Mouse (Mus musculus): ENCODE measurements around the gene Smim9. TPM values are rescaled to one million over a fixed set of nuclear protein-coding genes. Genes with fewer than 3 reads are reported as not detected.
"Not testable (repeated sequence)": the region's sequence is repeated elsewhere in the genome, so short reads cannot be mapped to it uniquely, and the experiment has no call there.

Gene Smim9
- not detected in 2 replicates for polyA plus RNA-seq (2015; fragmentation: Nextera tagmentation; extraction: Ambion mirVana)

DNA sequence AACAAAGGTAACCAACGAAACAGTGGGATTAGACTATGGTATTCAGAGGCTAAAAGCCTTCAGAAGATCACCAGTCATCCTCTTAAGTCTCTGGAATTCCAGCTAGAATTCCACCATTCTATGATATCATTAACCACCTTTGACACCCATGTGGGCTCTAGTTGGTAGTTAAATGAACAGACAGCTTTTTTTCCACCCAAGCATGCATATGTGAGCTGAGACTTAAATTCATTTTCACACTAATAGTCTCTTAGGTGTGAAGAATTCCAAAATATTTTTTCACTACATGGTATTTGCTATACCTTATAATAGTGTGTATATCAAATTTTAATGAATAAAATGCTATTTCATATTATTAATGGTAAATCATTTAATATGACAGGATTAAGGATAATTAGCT is at the start of gene Smim9:
Smim9 (minus strand) TSS at position 101 of the 400 bp plus-strand sequence.
- Histone ChIP-seq H3K9ac (no peak within 1 kb of the TSS), H3K9me3 (replicated peaks) (no peaks in the 10 kb centered on the region), H3K4me2 (no peak within 1 kb of the TSS), H3K36me3 (no peaks in the 10 kb centered on the region), H3K4me1 (replicated peaks) (no peaks in the 10 kb centered on the region), H3K27me3 (no peaks in the 10 kb centered on the region), H3K27ac (no peak within 1 kb of the TSS), H3K4me3 (replicated peaks) (no peak within 1 kb of the TSS)
- DNase-seq, result no peak
- ATAC-seq (ENCODE audit: low read depth), result no peak
- WGBS (ENCODE audit: insufficient replicate concordance), result 27% methylated on average over 1 of the region's 1 CpGs

DNA sequence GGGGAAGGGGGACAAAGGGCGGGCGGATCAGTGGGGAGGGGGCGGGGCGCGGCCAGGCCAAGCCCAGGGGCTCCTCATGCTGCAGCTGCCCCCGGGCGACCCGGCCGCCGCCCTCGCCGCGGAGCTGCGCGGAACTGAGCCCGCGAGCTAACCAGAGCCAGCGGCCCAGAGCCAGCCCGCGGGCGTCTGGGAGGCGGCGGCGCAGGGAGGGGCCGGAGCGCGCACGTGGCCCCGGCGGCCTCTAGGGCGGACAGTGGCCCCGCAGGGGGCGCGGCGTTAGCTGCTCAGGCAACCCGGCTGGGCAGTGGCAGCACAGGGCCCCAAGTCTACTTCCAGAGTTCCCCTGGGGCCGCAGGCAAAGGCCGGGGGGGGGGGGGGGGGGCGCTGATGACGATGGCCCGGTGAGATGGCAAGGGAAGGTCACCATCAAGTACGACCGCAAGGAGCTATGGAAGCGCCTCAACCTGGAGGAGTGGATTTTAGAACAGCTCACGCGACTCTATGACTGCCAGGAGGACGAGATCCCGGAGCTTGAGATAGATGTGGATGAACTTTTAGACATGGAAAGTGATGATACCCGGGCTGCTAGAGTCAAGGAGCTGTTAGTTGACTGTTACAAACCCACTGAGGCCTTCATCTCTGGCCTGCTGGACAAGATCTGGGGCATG is 7.9 kb downstream of the Smim9 start:
- no peaks in the 10 kb centered on the region for H3K9me3 ChIP-seq (replicated peaks)
- no peak overlapping the region for H3K27ac ChIP-seq
- peaks cover 5% of the 10 kb centered on the region for H3K4me1 ChIP-seq (replicated peaks)
- H3K27me3 ChIP-seq, result no peaks in the 10 kb centered on the region
- peak; percentile 98 for ATAC-seq (ENCODE audit: low read depth)
- 14% methylated on average over 16 of the region's 49 CpGs for WGBS (ENCODE audit: insufficient replicate concordance)
- H3K9ac ChIP-seq, result peak overlapping the region; percentile 33; the same call in 1 of the 2 replicates
- no peaks in the 10 kb centered on the region for H3K36me3 ChIP-seq
- H3K4me3 ChIP-seq (replicated peaks), result peak overlapping the region; percentile 46
- DNase-seq, result peak; percentile 43
- peak overlapping the region; percentile 65 for H3K4me2 ChIP-seq

DNA sequence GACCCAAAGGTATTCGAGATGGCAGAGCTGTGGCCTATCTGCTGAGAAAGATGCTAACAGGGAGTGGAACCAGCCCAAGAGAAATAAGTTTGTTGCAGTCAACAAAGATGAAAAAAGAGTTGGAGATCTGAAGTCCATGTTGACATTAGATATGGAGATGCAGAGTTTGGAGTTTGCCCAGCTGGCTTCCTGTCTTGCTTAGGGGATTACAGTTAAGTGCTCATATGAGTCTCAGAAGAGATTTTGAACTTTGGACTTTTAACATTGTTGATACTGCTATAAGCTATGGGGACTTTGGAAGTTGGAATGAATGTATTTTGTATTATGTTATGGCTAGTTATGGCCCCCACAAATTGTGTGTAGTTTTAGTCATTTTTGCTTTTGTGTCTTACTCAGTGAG is 11.3 kb downstream of the Smim9 start:
- H3K4me1 ChIP-seq (replicated peaks), result peaks cover 7% of the 10 kb centered on the region
- no peaks in the 10 kb centered on the region for H3K9me3 ChIP-seq (replicated peaks)
- no peak overlapping the region for H3K4me3 ChIP-seq (replicated peaks)
- DNase-seq, result no peak
- H3K27me3 ChIP-seq, result no peaks in the 10 kb centered on the region
- 31% methylated on average over 1 of the region's 1 CpGs for WGBS (ENCODE audit: insufficient replicate concordance)
- no peaks in the 10 kb centered on the region for H3K36me3 ChIP-seq
- no peak overlapping the region for H3K4me2 ChIP-seq
- ATAC-seq (ENCODE audit: low read depth), result no peak
- no peak overlapping the region for H3K9ac ChIP-seq
- H3K27ac ChIP-seq, result no peak overlapping the region

DNA sequence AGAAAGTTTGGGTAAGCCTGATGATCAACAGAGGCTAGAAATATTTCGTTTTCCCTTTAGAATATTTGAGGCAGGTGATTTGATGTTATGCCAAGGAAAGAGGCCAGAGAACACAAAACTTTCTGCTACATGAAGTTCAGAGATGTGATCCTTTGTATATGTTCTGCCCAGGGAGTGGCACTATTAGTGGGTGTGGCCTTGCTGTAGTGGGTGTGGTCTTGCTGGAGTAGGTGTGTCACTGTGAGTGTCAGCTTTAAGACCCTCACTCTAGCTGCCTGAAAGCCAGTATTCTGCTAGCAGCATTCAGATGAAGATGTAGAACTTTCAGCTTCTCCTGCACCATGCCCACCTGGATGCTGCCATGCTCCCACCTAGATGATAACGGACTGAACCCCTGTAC is 13.3 kb downstream of the Smim9 start:
- Histone ChIP-seq H3K9me3 (replicated peaks) (no peaks in the 10 kb centered on the region), H3K4me2 (no peak overlapping the region), H3K9ac (no peak overlapping the region), H3K27ac (no peak overlapping the region), H3K4me1 (replicated peaks) (peaks cover 7% of the 10 kb centered on the region), H3K36me3 (no peaks in the 10 kb centered on the region), H3K4me3 (replicated peaks) (no peak overlapping the region), H3K27me3 (no peaks in the 10 kb centered on the region)
- ATAC-seq (ENCODE audit: low read depth) (0 out of 2 replicates have a peak, but pooled peaks have one; percentile 61), DNase-seq (no peak)
- 63% methylated on average over 2 of the region's 2 CpGs for WGBS (ENCODE audit: insufficient replicate concordance)

DNA sequence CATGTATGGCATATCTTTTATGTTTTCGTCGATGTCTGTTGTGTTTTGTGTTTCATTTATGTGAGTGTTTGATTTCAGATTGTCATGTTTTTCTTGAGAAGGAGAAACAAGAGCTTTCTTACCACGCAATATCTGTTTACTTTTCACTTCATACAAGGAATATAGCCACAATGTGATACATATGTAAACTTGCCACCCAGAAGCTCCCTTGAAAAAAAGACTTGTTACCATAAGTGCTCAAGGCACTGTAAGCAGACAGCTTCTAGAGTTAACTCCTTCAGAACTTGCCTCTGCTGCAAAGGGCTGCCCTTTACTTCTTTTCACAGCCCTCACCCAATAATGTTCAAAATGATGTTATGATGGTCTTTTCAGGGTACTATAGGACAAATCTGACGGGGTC is 15.2 kb downstream of the Smim9 start:
- Histone ChIP-seq H3K4me1 (replicated peaks) (peaks cover 7% of the 10 kb centered on the region), H3K27ac (no peak overlapping the region), H3K9ac (no peak overlapping the region), H3K4me2 (no peak overlapping the region), H3K27me3 (no peaks in the 10 kb centered on the region), H3K9me3 (replicated peaks) (no peaks in the 10 kb centered on the region), H3K36me3 (no peaks in the 10 kb centered on the region), H3K4me3 (replicated peaks) (no peak overlapping the region)
- 58% methylated on average over 4 of the region's 4 CpGs for WGBS (ENCODE audit: insufficient replicate concordance)
- ATAC-seq (ENCODE audit: low read depth) (no peak), DNase-seq (no peak)

DNA sequence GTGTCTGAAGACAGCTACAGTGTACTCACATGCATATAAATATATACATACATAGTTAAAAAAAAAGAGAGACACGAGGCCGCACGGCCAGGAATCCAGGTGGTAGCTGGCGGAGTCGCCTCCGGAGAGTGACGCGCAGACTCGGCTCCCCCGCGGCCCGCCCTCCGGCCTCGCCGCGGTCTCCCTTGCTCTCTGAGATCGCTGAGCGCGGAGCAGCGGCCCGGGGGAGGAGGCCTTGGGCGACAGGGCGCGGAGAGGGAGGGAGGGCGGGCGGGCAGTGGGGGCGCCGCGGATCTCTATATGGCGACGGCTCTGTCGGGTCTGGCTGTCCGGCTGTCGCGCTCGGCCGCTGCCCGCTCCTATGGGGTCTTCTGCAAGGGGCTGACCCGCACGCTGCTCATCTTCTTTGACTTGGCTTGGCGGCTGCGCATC is 20.4 kb downstream of the Smim9 start:
- H3K9me3 ChIP-seq (replicated peaks); H3K36me3 ChIP-seq; H3K27ac ChIP-seq; H3K27me3 ChIP-seq; H3K4me1 ChIP-seq (replicated peaks): not testable (repeated sequence)
- WGBS (ENCODE audit: insufficient replicate concordance), result 21% methylated on average over 29 of the region's 42 CpGs
- H3K4me2 ChIP-seq, result peak overlapping the region; percentile 56
- peak; percentile 12 for DNase-seq
- H3K4me3 ChIP-seq (replicated peaks), result peak overlapping the region; percentile 37
- peak overlapping the region; percentile 36; the same call in 1 of the 2 replicates for H3K9ac ChIP-seq
- ATAC-seq (ENCODE audit: low read depth), result peak; percentile 84

DNA sequence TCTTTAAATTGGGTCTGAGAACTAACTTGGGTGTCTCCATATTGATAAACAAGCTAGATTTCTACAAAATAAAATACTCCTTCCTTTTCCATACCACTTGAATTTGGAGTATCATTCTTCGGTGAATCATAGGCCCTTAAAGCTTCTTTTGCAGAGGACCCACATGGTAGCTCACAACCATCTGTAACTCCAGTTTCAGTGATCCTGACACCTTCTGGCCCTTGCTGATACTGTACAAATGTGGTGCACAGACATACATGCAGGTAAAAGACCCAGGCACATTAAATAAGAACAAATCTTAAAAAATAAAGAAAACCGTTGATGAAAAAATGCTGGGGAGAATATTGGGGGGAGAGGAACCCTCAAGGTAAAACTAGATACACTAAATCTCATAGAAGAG is 25.4 kb downstream of the Smim9 start:
- peak overlapping the region; percentile 79 for H3K27ac ChIP-seq
- WGBS (ENCODE audit: insufficient replicate concordance), result 71% methylated on average over 2 of the region's 2 CpGs
- H3K36me3 ChIP-seq, result no peaks in the 10 kb centered on the region
- no peaks in the 10 kb centered on the region for H3K27me3 ChIP-seq
- no peak for DNase-seq
- no peak overlapping the region for H3K4me2 ChIP-seq
- no peaks in the 10 kb centered on the region for H3K9me3 ChIP-seq (replicated peaks)
- H3K4me1 ChIP-seq (replicated peaks), result peaks cover 11% of the 10 kb centered on the region
- ATAC-seq (ENCODE audit: low read depth), result peak; percentile 74
- H3K4me3 ChIP-seq (replicated peaks), result no peak overlapping the region
- H3K9ac ChIP-seq, result no peak overlapping the region

DNA sequence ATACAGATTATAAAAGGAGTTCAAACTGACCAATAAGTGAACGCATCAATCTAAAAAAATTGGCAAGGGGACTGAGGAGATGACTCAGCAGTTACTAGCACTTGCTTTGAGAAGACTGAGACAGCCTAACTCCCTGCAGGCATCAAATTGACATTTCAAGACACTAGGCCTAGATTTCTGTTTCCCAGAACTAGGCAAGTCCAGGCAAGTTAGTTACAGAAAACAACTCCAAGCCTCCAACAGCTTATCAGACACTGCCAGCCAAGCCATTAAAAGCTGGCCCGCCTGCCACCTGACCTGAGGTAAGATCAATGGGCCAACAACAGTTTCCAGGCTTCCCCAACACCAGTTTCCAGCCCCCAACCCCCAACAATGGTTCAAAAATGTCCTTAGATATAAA is 25.8 kb downstream of the Smim9 start:
- Histone ChIP-seq H3K9ac (no peak overlapping the region), H3K27me3 (no peaks in the 10 kb centered on the region), H3K27ac (peak overlapping the region; percentile 79), H3K4me1 (replicated peaks) (peaks cover 11% of the 10 kb centered on the region), H3K9me3 (replicated peaks) (no peaks in the 10 kb centered on the region), H3K36me3 (no peaks in the 10 kb centered on the region), H3K4me3 (replicated peaks) (no peak overlapping the region), H3K4me2 (no peak overlapping the region)
- 30% methylated on average over 2 of the region's 2 CpGs for WGBS (ENCODE audit: insufficient replicate concordance)
- ATAC-seq (ENCODE audit: low read depth), result peak; percentile 93
- DNase-seq, result peak; percentile 42

DNA sequence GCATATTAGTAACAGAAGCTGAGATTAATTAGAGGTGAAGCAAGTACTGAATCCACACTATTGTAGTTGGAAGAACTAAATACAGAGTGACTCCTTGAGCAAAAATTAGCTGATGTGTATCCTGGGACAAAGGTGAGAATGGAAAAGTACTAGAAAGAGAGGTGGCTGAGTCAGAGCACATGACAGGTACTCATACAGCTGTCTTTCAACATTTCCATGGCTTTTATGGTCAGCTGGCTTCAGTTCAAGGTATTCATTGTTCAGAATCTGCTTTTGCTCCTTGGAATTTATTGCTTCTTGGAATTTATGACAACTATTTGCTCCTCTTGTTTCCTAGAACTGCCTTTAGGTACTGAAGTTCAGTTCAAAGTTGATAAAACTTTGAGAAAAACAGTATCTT is 26.6 kb downstream of the Smim9 start:
- no peaks in the 10 kb centered on the region for H3K9me3 ChIP-seq (replicated peaks)
- peak overlapping the region; percentile 79 for H3K27ac ChIP-seq
- H3K4me1 ChIP-seq (replicated peaks), result peaks cover 11% of the 10 kb centered on the region
- ATAC-seq (ENCODE audit: low read depth), result no peak
- no peaks in the 10 kb centered on the region for H3K27me3 ChIP-seq
- H3K4me3 ChIP-seq (replicated peaks), result no peak overlapping the region
- no peaks in the 10 kb centered on the region for H3K36me3 ChIP-seq
- H3K9ac ChIP-seq, result no peak overlapping the region
- no peak for DNase-seq
- no peak overlapping the region for H3K4me2 ChIP-seq

DNA sequence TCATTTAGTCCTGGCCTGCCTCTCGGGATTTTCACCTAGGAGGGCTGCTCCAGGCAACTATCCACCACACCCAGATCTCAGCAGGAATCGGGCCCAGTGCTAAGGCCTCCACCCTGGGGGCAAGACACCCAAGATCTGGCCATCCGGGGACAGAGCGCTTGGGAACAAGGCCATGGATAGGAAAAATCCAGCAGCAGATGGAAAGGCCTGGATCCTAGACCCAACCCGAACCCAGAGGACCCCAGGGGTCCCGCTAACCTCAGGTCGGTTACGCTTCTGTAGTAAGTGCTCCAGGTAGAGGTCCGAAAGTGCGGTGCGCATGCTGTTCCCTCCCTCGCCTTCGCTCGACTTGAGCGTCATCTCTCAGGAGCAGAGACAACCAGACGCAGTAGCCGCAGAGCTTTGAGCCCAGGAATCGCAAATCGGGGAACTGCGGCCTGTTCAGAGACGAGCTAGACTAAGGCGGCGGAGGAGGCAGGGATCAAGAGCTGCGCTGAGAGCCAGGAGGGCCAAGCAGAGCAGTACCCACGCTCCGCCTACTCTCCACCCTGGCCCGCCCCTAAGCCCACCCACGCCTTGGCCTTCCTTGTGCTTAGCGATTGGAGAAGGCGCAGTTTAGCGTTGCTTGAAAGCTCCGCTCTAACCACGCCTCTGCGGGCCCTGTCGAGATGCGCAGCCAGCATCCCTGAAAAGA is 33.0 kb downstream of the Smim9 start, which contains the start of gene Mpp1:
Mpp1 (minus strand) TSS at position 550 of the 694 bp plus-strand sequence.
- Histone ChIP-seq H3K9ac (peak within 1 kb of the TSS; percentile 85), H3K27ac (peak within 1 kb of the TSS; percentile 95), H3K36me3 (peaks cover under 1% of the 10 kb centered on the region), H3K4me2 (peak within 1 kb of the TSS; percentile 66), H3K4me1 (replicated peaks) (peaks cover 24% of the 10 kb centered on the region), H3K9me3 (replicated peaks) (no peaks in the 10 kb centered on the region), H3K27me3 (no peaks in the 10 kb centered on the region), H3K4me3 (replicated peaks) (peak within 1 kb of the TSS; percentile 73)
- DNase-seq (peak; percentile 79), ATAC-seq (ENCODE audit: low read depth) (peak; percentile 98)
- 12% methylated on average over 36 of the region's 36 CpGs for WGBS (ENCODE audit: insufficient replicate concordance)

DNA sequence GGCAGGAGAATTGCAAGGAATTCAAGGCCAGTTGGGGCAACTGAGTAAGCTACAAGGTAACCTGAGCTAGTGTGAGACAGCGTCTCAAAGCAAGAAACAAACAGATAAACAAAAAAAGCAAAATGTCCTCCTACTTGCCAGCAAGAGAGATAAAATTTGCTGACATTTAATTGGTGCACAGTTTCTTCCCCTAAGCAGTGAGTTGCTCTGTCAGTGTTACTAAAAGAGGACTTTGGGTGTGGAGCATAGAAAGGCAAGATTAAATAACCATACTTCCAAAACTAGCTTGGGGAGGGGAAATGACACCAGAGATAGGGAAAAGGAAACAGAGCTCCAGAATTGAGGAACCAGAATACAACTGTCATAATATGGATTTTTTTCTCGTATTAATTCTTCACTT is 34.1 kb downstream of the Smim9 start:
- ATAC-seq (ENCODE audit: low read depth), result peak; percentile 34
- Histone ChIP-seq H3K4me1 (replicated peaks) (peaks cover 26% of the 10 kb centered on the region), H3K9ac (peak overlapping the region; percentile 72), H3K27me3 (no peaks in the 10 kb centered on the region), H3K4me2 (peak overlapping the region; percentile 65), H3K27ac (peak overlapping the region; percentile 95), H3K9me3 (replicated peaks) (no peaks in the 10 kb centered on the region), H3K4me3 (replicated peaks) (peak overlapping the region; percentile 73), H3K36me3 (peaks cover 11% of the 10 kb centered on the region)
- WGBS (ENCODE audit: insufficient replicate concordance), result 18% methylated on average over 2 of the region's 2 CpGs
- DNase-seq, result no peak

Measured in liver, embryonic 13.5 days (tissue).